Mouse (Mus musculus) gastrocnemius, adult 2 months (tissue): ENCODE data around the gene Omg. TPM values are rescaled to one million over a fixed set of nuclear protein-coding genes. Genes with fewer than 3 reads are reported as not detected.

ENCODE experiments used
- DNase-seq: peaks from one replicate; pipeline ENCODE4 v3.0.0; 2022
- H3K27ac ChIP-seq: fragments of 200-600 bp; 2 replicates; pipeline ENCODE4 v1.8.1; 2022; ENCODE audit warnings: mild to moderate bottlenecking
- H3K4me3 ChIP-seq: fragments of 200-600 bp; 2 replicates; pipeline ENCODE4 v1.8.1; 2022; ENCODE audit warnings: mild to moderate bottlenecking, moderate library complexity
- CTCF ChIP-seq: fragments of 200-600 bp; IDR thresholded peaks from 2 replicates; pipeline ENCODE4 v1.8.1; 2022; ENCODE audit warnings: antibody characterized with exemption, mild to moderate bottlenecking, moderate library complexity
- intact Hi-C: fragments of 180-260 bp; cut with DNase I; formaldehyde crosslinking; loops from one replicate; pipeline ENCODE4 v1.15.1; 2025
- total RNA-seq, 2 experiments: library from RNA; stranded (reverse); gene quantifications; 2 replicates each; pipeline ENCODE4 v1.2.3; 2021

The Omg gene
- total RNA-seq, 2 experiments from 2014 or later, result not detected

DNA sequence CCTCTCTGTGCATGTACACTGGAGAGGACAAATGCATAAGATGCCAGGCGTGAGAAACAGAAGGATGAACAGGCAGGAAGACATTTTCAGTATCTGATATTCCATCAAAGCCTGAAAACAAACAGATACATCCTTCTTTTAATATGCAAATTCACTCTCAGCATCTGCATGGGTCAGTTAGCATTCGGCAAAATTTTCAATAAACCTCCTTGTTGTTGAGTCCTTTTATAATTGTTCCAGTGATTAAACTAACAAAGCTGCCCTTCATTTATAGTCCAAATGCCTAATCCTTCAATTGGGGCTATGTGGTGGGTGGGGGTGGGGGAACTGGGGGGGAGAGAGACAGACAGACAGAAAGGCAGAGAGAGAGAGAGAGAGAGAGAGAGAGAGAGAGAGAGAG, 967 bp downstream of the Omg start:
- no peak for DNase-seq
- TF ChIP-seq CTCF, result no peak
- H3K27ac ChIP-seq, result no peak overlapping the region
- intact Hi-C loops, result no loop called here
- H3K4me3 ChIP-seq, result no peak overlapping the region

DNA sequence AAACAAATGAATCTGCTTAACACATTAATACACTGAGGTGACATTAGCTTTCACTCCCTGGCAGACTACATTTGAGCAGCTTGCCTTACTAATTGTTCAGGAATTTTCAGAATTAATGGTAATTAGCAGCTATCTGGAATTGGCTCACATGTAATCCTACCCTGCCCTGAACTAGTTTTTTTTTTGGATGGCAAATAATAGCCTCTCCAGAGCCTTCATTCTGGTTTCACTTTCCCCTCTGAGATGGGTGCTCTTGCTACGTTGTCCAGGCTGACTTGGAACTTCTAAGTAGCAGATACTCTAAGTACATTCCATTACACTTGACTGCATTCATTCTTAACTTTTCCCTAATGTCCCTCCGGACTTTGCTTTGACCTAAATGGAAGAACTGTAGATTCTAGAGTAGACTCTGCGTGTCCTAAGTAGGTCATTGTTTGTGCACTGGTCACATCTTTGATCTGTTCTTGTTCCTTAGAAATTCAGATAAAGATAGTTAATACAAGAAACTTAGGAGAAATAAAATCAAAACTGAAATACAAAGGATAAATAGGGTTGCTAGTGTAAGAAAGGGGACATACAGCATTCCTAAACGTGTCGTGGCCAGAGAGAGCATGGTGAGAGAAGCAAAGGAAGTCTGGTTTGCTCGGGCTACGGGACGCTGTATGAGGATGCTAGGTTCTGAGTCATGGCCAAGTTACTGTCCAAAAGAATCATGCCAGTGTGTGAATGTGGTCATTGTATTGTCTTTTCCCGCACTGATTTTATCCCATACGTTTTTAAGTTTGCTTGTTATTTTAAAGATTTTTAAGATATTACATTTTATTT, 8.7 kb downstream of the Omg start:
- peak overlapping the region; percentile 72 for H3K27ac ChIP-seq
- intact Hi-C loops, result loop anchor here (5.0 kb wide), 1 partner anchor 32 kb away; no protein-coding TSS in a partner anchor
- DNase-seq, result no peak
- H3K4me3 ChIP-seq, result peak overlapping the region; percentile 68
- no peak for TF ChIP-seq CTCF

DNA sequence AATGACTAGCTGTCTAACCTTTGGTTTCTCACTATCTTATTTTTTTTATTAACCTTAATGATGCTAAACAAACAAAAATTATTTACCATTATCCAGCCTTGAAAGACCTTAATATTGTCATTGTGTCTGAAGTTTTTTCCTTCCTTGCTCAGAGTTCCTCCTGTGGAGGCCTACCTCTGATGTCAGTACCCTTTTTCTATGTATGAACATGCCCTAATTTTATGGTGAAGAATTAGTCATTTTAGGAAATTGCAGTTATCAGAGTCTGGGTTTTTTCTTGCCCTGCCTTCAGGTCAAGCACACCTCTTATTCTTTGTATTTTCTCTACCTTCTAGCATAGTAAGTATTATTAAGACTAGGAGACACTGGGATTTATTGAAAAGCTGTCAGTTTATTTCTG, 19.2 kb downstream of the Omg start:
- Histone ChIP-seq H3K4me3 (no peak overlapping the region), H3K27ac (no peak overlapping the region)
- TF ChIP-seq CTCF, result no peak
- DNase-seq, result no peak
- intact Hi-C loops, result loop anchor here (5.0 kb wide), 1 partner anchor 93 kb away; no protein-coding TSS in a partner anchor

GRCm38 (mm10) chr11:79483876-79484528, 19.9 kb downstream of the Omg start:
- Histone ChIP-seq H3K27ac (no peak overlapping the region), H3K4me3 (no peak overlapping the region)
- no peak for DNase-seq
- intact Hi-C loops, result loop anchor here (5.0 kb wide), 1 partner anchor 93 kb away; no protein-coding TSS in a partner anchor
- no peak for TF ChIP-seq CTCF

GRCm38 (mm10) chr11:79483392-79483791, 20.5 kb downstream of the Omg start:
- Histone ChIP-seq H3K27ac (no peak overlapping the region), H3K4me3 (no peak overlapping the region)
- no peak for TF ChIP-seq CTCF
- DNase-seq, result no peak
- intact Hi-C loops, result loop anchor here (5.0 kb wide), 1 partner anchor 94 kb away; no protein-coding TSS in a partner anchor

- TF ChIP-seq CTCF, result no peak
- no peak for DNase-seq
- H3K4me3 ChIP-seq, result no peak overlapping the region
- intact Hi-C loops, result no loop called here
- no peak overlapping the region for H3K27ac ChIP-seq
Observed at GRCm38 (mm10) chr11:79468097-79468496, 35.8 kb downstream of the Omg start.

DNA sequence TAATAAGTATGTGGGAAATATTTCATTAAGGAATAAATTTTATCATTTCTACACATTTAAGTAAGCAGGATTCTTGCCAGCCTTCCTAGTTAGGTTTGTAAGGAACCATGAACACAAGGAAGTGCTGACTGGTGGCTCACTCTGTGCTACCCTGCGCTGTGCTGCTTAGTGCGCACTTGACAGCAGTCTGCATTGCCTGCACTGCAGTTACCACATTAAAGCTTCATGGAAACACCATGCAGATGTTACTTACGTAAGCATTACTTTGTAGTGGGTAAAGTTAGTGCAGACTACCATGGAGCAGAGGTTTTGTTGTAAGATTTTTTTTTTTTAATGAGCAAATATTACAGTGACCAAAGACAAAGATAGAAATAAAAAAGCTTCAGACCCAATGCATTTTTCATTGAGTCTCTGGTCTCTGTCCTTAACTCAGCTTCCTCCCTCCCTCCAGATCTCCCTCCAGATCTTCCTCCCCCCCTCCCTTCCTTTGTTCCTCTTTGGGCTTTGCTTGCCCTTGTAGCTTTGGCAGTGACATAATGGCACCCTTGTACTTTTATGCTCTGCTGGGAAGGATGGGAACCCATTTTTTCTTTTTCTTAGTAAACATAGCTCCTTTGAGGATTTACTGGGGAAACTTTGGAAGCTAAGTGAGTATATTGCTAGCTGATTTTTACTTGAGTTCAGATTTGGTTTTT, 43.0 kb downstream of the Omg start:
- Histone ChIP-seq H3K4me3 (no peak overlapping the region), H3K27ac (no peak overlapping the region)
- DNase-seq, result no peak
- intact Hi-C loops, result no loop called here
- no peak for TF ChIP-seq CTCF

GRCm38 (mm10) chr11:79459846-79460245, 44.0 kb downstream of the Omg start:
- DNase-seq, result no peak

GRCm38 (mm10) chr11:79457928-79458327, 46.0 kb downstream of the Omg start:
- no peak overlapping the region for H3K27ac ChIP-seq
- intact Hi-C loops, result no loop called here

More at GRCm38 (mm10) chr11:79459846-79460245, 44.0 kb downstream of the Omg start:
- Histone ChIP-seq H3K4me3 (no peak overlapping the region), H3K27ac (no peak overlapping the region)
- TF ChIP-seq CTCF, result no peak
- intact Hi-C loops, result no loop called here

GRCm38 (mm10) chr11:79452966-79453365, 50.9 kb downstream of the Omg start:
- no peak for TF ChIP-seq CTCF
- intact Hi-C loops, result no loop called here
- no peak for DNase-seq
- H3K27ac ChIP-seq, result no peak overlapping the region
- no peak overlapping the region for H3K4me3 ChIP-seq

More at GRCm38 (mm10) chr11:79457928-79458327, 46.0 kb downstream of the Omg start:
- no peak for TF ChIP-seq CTCF
- no peak overlapping the region for H3K4me3 ChIP-seq
- no peak for DNase-seq

Other genes starting within 250 kb of the Omg start
- 10 to 100 TPM in 1 of 2 experiments, 1 to 10 TPM in 1; 7.2 to 14.3 TPM for gene Wsb1, start 249.4 kb downstream of the Omg start, total RNA-seq
- not detected for gene Gm9964, start 207.2 kb downstream of the Omg start, total RNA-seq
- 10 to 100 TPM; 18.2 to 23.5 TPM for gene Nf1, start 164.4 kb downstream of the Omg start, total RNA-seq
- gene Evi2b, start 19.7 kb upstream of the Omg start, total RNA-seq, result under 1 TPM; 0.45 to 0.46 TPM
- not detected for gene Evi2, start 26.5 kb upstream of the Omg start, total RNA-seq
- gene Evi2a, start 26.5 kb upstream of the Omg start, total RNA-seq, result 1 to 10 TPM; 3.9 to 4.0 TPM
- under 1 TPM; 0.20 to 0.67 TPM for gene Rab11fip4, start 87.1 kb upstream of the Omg start, total RNA-seq